Mouse (Mus musculus): ENCODE results near the gene Lbhd2. TPM values are rescaled to one million over a fixed set of nuclear protein-coding genes. Genes with fewer than 3 reads are reported as not detected.

Lbhd2 gene
- polyA plus RNA-seq (2021) = not detected

DNA sequence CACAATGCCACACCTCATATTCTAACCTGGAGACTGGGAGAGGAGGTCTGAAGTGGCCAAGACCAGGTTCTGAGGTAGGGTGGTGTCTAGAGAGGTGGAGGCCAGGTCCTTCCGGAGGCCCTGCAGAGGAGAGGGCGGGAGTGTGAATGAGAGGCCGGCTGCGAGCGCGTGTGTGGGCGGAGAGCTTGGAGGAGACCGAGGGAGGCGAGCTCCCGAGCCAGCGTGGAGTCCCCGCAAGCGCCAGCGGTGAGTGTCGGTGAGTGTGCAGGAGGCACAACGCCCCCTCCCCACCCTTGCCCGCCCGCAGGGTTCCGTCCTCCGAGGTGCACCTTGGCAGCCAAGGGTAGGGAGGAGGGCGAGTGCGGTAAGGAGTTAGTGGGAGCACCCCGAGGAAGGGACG, at the start of gene Lbhd2:
Gene Lbhd2 (plus strand): TSS at position 188 of the 400 bp plus-strand sequence.
- no peak for TF ChIP-seq CTCF (IDR thresholded peaks at IDR 0.05)
- H3K27me3 ChIP-seq = no peaks in the 10 kb centered on the region
- in situ Hi-C loops (cut with MboI; ENCODE audit: low pct_unique_long_range_greater_than_20kb) = no loop called here
- no peak for ATAC-seq
- ChIA-PET CTCF (no interaction called here), POLR2A (no interaction called here)
- DNase-seq (ENCODE audit: low read depth, low spot score) = no peak

DNA sequence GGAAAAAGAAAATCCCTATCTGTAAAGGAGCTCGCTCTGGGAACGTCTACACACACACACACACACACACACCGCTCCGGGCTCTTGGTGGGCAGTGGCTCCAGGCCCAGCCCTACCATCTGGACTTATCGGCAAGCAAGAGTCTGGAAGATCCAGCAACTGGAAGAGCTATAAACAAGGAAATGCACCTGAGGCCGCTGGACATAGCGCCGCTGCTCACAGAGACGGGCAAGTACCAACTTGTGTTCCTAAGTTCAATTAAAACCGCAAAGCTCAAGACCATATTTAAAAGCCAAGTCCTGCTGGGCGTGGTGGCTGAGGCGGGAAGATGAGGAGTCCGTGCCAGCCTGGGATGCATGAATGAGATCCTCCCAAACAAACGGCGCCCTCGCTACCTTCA, 45.9 kb upstream of the Lbhd2 start:
- no peaks in the 10 kb centered on the region for H3K27me3 ChIP-seq
- no peak for DNase-seq (ENCODE audit: low read depth, low spot score)
- TF ChIP-seq CTCF (IDR thresholded peaks at IDR 0.05) = no peak
- no peak for ATAC-seq
- in situ Hi-C loops (cut with MboI; ENCODE audit: low pct_unique_long_range_greater_than_20kb) = no loop called here
- CTCF ChIA-PET = interaction anchor here (1.4 kb wide), 1 partner anchor 19 kb away, joined by 3 read pairs; no protein-coding TSS in a partner anchor
- POLR2A ChIA-PET = no interaction called here

GRCm38 (mm10) chr12:111361319-111362098, 45.1 kb upstream of the Lbhd2 start:
- CTCF ChIA-PET = interaction anchor here (1.4 kb wide), 1 partner anchor 20 kb away, joined by 3 read pairs; no protein-coding TSS in a partner anchor
- in situ Hi-C loops (cut with MboI; ENCODE audit: low pct_unique_long_range_greater_than_20kb) = no loop called here
- TF ChIP-seq CTCF (IDR thresholded peaks at IDR 0.05) = no peak
- POLR2A ChIA-PET = no interaction called here
- DNase-seq (ENCODE audit: low read depth, low spot score) (no peak), ATAC-seq (no peak)
- no peaks in the 10 kb centered on the region for H3K27me3 ChIP-seq

GRCm38 (mm10) chr12:111364234-111364633, 42.4 kb upstream of the Lbhd2 start:
- ChIA-PET CTCF (interaction anchor here (1.6 kb wide), 1 partner anchor 91 kb away, joined by 3 read pairs; no protein-coding TSS in a partner anchor), POLR2A (no interaction called here)
- no peaks in the 10 kb centered on the region for H3K27me3 ChIP-seq
- DNase-seq (ENCODE audit: low read depth, low spot score) (no peak), ATAC-seq (no peak)
- TF ChIP-seq CTCF (IDR thresholded peaks at IDR 0.05) = no peak
- in situ Hi-C loops (cut with MboI; ENCODE audit: low pct_unique_long_range_greater_than_20kb) = no loop called here

GRCm38 (mm10) chr12:111367065-111367464, 39.5 kb upstream of the Lbhd2 start:
- TF ChIP-seq CTCF (IDR thresholded peaks at IDR 0.05) = no peak
- ATAC-seq = no peak
- ChIA-PET CTCF (no interaction called here), POLR2A (no interaction called here)
- in situ Hi-C loops (cut with MboI; ENCODE audit: low pct_unique_long_range_greater_than_20kb) = no loop called here
- no peaks in the 10 kb centered on the region for H3K27me3 ChIP-seq
- DNase-seq (ENCODE audit: low read depth, low spot score) = no peak

GRCm38 (mm10) chr12:111370249-111370648, 36.4 kb upstream of the Lbhd2 start:
- in situ Hi-C loops (cut with MboI; ENCODE audit: low pct_unique_long_range_greater_than_20kb) = no loop called here
- ATAC-seq (no peak), DNase-seq (ENCODE audit: low read depth, low spot score) (no peak)
- H3K27me3 ChIP-seq = no peaks in the 10 kb centered on the region
- no peak for TF ChIP-seq CTCF (IDR thresholded peaks at IDR 0.05)
- CTCF ChIA-PET = interaction anchor here (0.7 to 1.5 kb wide), 3 partner anchors 13 to 66 kb away, joined by 3 to 5 read pairs (median 3); no protein-coding TSS in a partner anchor
- POLR2A ChIA-PET = no interaction called here

GRCm38 (mm10) chr12:111371905-111372304, 34.7 kb upstream of the Lbhd2 start:
- in situ Hi-C loops (cut with MboI; ENCODE audit: low pct_unique_long_range_greater_than_20kb) = no loop called here
- CTCF ChIA-PET = interaction anchor here (1.7 kb wide), 1 partner anchor 25 kb away, joined by 3 read pairs; no protein-coding TSS in a partner anchor
- ATAC-seq = no peak

DNA sequence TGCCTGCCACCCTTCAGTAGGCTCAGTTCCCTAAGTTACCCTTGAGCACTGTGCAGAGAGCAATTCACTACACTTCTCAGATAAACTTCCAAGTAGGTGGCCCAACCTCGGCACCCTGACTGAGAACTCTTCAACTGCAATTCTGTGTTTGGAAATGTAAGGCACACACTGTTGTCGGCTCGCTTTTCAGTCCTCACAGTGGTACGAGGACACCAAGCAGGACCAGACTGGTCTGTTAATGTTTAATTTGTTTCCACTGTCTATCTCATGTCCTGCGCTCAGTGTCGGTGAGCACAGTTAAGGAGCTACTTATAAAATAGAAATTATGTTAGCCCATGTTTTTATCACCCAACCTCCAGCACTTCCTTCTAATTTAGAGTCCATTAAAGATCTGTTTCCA, 33.2 kb upstream of the Lbhd2 start:
- no peaks in the 10 kb centered on the region for H3K27me3 ChIP-seq
- ATAC-seq (no peak), DNase-seq (ENCODE audit: low read depth, low spot score) (no peak)
- CTCF ChIA-PET = interaction anchor here (1.7 kb wide), 1 partner anchor 27 kb away, joined by 3 read pairs; no protein-coding TSS in a partner anchor
- POLR2A ChIA-PET = interaction anchor here (1.1 kb wide), 1 partner anchor 22 kb away, joined by 3 read pairs; no protein-coding TSS in a partner anchor
- in situ Hi-C loops (cut with MboI; ENCODE audit: low pct_unique_long_range_greater_than_20kb) = no loop called here
- TF ChIP-seq CTCF (IDR thresholded peaks at IDR 0.05) = no peak

More at GRCm38 (mm10) chr12:111371905-111372304, 34.7 kb upstream of the Lbhd2 start:
- TF ChIP-seq CTCF (IDR thresholded peaks at IDR 0.05) = no peak
- no peak for DNase-seq (ENCODE audit: low read depth, low spot score)
- H3K27me3 ChIP-seq = no peaks in the 10 kb centered on the region
- POLR2A ChIA-PET = no interaction called here

- DNase-seq (ENCODE audit: low read depth, low spot score) (no peak), ATAC-seq (no peak)
- H3K27me3 ChIP-seq = no peaks in the 10 kb centered on the region
- CTCF ChIA-PET = interaction anchor here (1.1 kb wide), 1 partner anchor 40 kb away, joined by 3 read pairs; no protein-coding TSS in a partner anchor
- in situ Hi-C loops (cut with MboI; ENCODE audit: low pct_unique_long_range_greater_than_20kb) = no loop called here
- POLR2A ChIA-PET = no interaction called here
- no peak for TF ChIP-seq CTCF (IDR thresholded peaks at IDR 0.05)
Measured at GRCm38 (mm10) chr12:111374727-111375126, 31.9 kb upstream of the Lbhd2 start.

GRCm38 (mm10) chr12:111375559-111375958, 31.1 kb upstream of the Lbhd2 start:
- ChIA-PET CTCF (interaction anchor here (1.1 kb wide), 1 partner anchor 41 kb away, joined by 3 read pairs; no protein-coding TSS in a partner anchor), POLR2A (no interaction called here)
- no peak for TF ChIP-seq CTCF (IDR thresholded peaks at IDR 0.05)
- H3K27me3 ChIP-seq = no peaks in the 10 kb centered on the region
- ATAC-seq = no peak
- no peak for DNase-seq (ENCODE audit: low read depth, low spot score)
- in situ Hi-C loops (cut with MboI; ENCODE audit: low pct_unique_long_range_greater_than_20kb) = no loop called here

GRCm38 (mm10) chr12:111376053-111376452, 30.6 kb upstream of the Lbhd2 start:
- no peaks in the 10 kb centered on the region for H3K27me3 ChIP-seq
- no peak for TF ChIP-seq CTCF (IDR thresholded peaks at IDR 0.05)
- CTCF ChIA-PET = interaction anchor here (1.1 kb wide), 1 partner anchor 41 kb away, joined by 3 read pairs; no protein-coding TSS in a partner anchor
- DNase-seq (ENCODE audit: low read depth, low spot score) (no peak), ATAC-seq (no peak)
- POLR2A ChIA-PET = no interaction called here
- in situ Hi-C loops (cut with MboI; ENCODE audit: low pct_unique_long_range_greater_than_20kb) = no loop called here
